Mouse (Mus musculus) embryonic facial prominence, embryonic 10.5 days (tissue): Measurements from ENCODE around the gene Vps8. TPM values are rescaled to one million over a fixed set of nuclear protein-coding genes. Genes with fewer than 3 reads are reported as not detected.

Experiments used
- DNase-seq: peaks from one replicate; pipeline ENCODE4 v3.0.0-alpha.2; 2017; ENCODE audit warnings: low spot score
- H3K27ac ChIP-seq: fragments of 300-500 bp; sonication (generic); replicated peaks from 2 replicates; pipeline ENCODE4 v1.5.1; 2016; ENCODE audit warnings: mild to moderate bottlenecking
- H3K27me3 ChIP-seq: fragments of 300-500 bp; sonication (generic); replicated peaks from 2 replicates; pipeline ENCODE4 v1.6.1; 2016; ENCODE audit warnings: low read depth, mild to moderate bottlenecking; ENCODE audit not compliant: poor library complexity, severe bottlenecking
- H3K36me3 ChIP-seq: fragments of 300-500 bp; sonication (generic); replicated peaks from 2 replicates; pipeline ENCODE4 v1.6.1; 2016; ENCODE audit warnings: mild to moderate bottlenecking, moderate library complexity
- H3K4me1 ChIP-seq: fragments of 300-500 bp; sonication (generic); 2 replicates; pipeline ENCODE4 v1.6.1; 2016
- H3K4me3 ChIP-seq: fragments of 300-500 bp; sonication (generic); 2 replicates; pipeline ENCODE4 v1.5.1; 2016; ENCODE audit warnings: mild to moderate bottlenecking, moderate library complexity
- H3K9me3 ChIP-seq: fragments of 300-500 bp; sonication (generic); 2 replicates; pipeline ENCODE4 v1.6.1; 2016; ENCODE audit warnings: mild to moderate bottlenecking
- WGBS: fragments of 180-500 bp; shearing (Covaris S2); methylation state at CpG from one replicate; pipeline ENCODE4 v1.1.7; 2016; 5-methylcytosine and 5-hydroxymethylcytosine counted together
- polyA plus RNA-seq: library from polyadenylated mRNA; unstranded; fragments of >200 nt; fragmentation: Nextera tagmentation; extraction: Ambion mirVana; gene quantifications from 2 replicates; pipeline ENCODE4 v1.2.1, GENCODE M21; 2016

Gene Vps8
- polyA plus RNA-seq, 1 experiment from 2014 or later: 16.6 TPM

- WGBS: 52% methylated on average over 3 of the region's 3 CpGs
- Histone ChIP-seq H3K27ac (no peak overlapping the region), H3K4me3 (no peak overlapping the region), H3K27me3 (no peaks in the 10 kb centered on the region), H3K9me3 (no peaks in the 10 kb centered on the region), H3K4me1 (no peaks in the 10 kb centered on the region), H3K36me3 (no peaks in the 10 kb centered on the region)
- DNase-seq: no peak
These were observed 114.4 kb downstream of the Vps8 start for GRCm38 (mm10) chr16:21537312-21537711.

- Histone ChIP-seq H3K27ac (no peak overlapping the region), H3K36me3 (no peaks in the 10 kb centered on the region), H3K4me3 (no peak overlapping the region), H3K4me1 (no peaks in the 10 kb centered on the region), H3K9me3 (no peaks in the 10 kb centered on the region), H3K27me3 (no peaks in the 10 kb centered on the region)
- DNase-seq: no peak
- WGBS: 46% methylated on average over 2 of the region's 2 CpGs
These were observed 116.0 kb downstream of the Vps8 start for GRCm38 (mm10) chr16:21538889-21539288.

- Histone ChIP-seq H3K27ac (no peak overlapping the region), H3K9me3 (no peaks in the 10 kb centered on the region), H3K36me3 (no peaks in the 10 kb centered on the region), H3K4me3 (no peak overlapping the region), H3K27me3 (no peaks in the 10 kb centered on the region), H3K4me1 (no peaks in the 10 kb centered on the region)
- 71% methylated on average over 1 of the region's 1 CpGs for WGBS
- no peak for DNase-seq
These were observed 119.6 kb downstream of the Vps8 start for GRCm38 (mm10) chr16:21542559-21542958.

- Histone ChIP-seq H3K9me3 (no peaks in the 10 kb centered on the region), H3K4me3 (no peak overlapping the region), H3K4me1 (no peaks in the 10 kb centered on the region), H3K27ac (no peak overlapping the region), H3K27me3 (no peaks in the 10 kb centered on the region), H3K36me3 (no peaks in the 10 kb centered on the region)
- DNase-seq: no peak
- WGBS: 80% methylated on average over 5 of the region's 5 CpGs
These were observed 124.5 kb downstream of the Vps8 start for GRCm38 (mm10) chr16:21547446-21547845.

- no peaks in the 10 kb centered on the region for H3K27me3 ChIP-seq
- no peak for DNase-seq
- no peak overlapping the region for H3K4me3 ChIP-seq
- H3K9me3 ChIP-seq: no peaks in the 10 kb centered on the region
- no peaks in the 10 kb centered on the region for H3K4me1 ChIP-seq
- H3K27ac ChIP-seq: no peak overlapping the region
- WGBS: 77% methylated on average over 4 of the region's 4 CpGs
- H3K36me3 ChIP-seq: no peaks in the 10 kb centered on the region
These were observed 126.8 kb downstream of the Vps8 start for GRCm38 (mm10) chr16:21549751-21550150.

GRCm38 (mm10) chr16:21550453-21550852 is 127.5 kb downstream of the Vps8 start:
- WGBS: 77% methylated on average over 7 of the region's 7 CpGs
- no peak for DNase-seq
- Histone ChIP-seq H3K4me3 (no peak overlapping the region), H3K27me3 (no peaks in the 10 kb centered on the region), H3K27ac (no peak overlapping the region), H3K9me3 (no peaks in the 10 kb centered on the region), H3K36me3 (no peaks in the 10 kb centered on the region), H3K4me1 (no peaks in the 10 kb centered on the region)

GRCm38 (mm10) chr16:21553506-21553905 is 130.6 kb downstream of the Vps8 start:
- no peak overlapping the region for H3K4me3 ChIP-seq
- H3K27me3 ChIP-seq: no peaks in the 10 kb centered on the region
- 0 out of 2 replicates have a peak, but pooled peaks cover 3% of the 10 kb centered on the region for H3K36me3 ChIP-seq
- no peak for DNase-seq
- no peak overlapping the region for H3K27ac ChIP-seq
- no peaks in the 10 kb centered on the region for H3K9me3 ChIP-seq
- H3K4me1 ChIP-seq: no peaks in the 10 kb centered on the region
- WGBS: 82% methylated on average over 3 of the region's 3 CpGs

- Histone ChIP-seq H3K4me3 (no peak overlapping the region), H3K27me3 (no peaks in the 10 kb centered on the region), H3K36me3 (peaks cover 5% of the 10 kb centered on the region), H3K27ac (no peak overlapping the region; the same call in 1 of the 2 replicates), H3K9me3 (no peaks in the 10 kb centered on the region), H3K4me1 (peaks cover 28% of the 10 kb centered on the region)
- 71% methylated on average over 3 of the region's 3 CpGs for WGBS
- peak; percentile 35 for DNase-seq
These were observed 139.8 kb downstream of the Vps8 start for GRCm38 (mm10) chr16:21562625-21563300.

GRCm38 (mm10) chr16:21563322-21563721 is 140.4 kb downstream of the Vps8 start:
- Histone ChIP-seq H3K4me1 (peaks cover 28% of the 10 kb centered on the region), H3K9me3 (no peaks in the 10 kb centered on the region), H3K36me3 (peaks cover 5% of the 10 kb centered on the region), H3K4me3 (no peak overlapping the region), H3K27ac (no peak overlapping the region; the same call in 1 of the 2 replicates), H3K27me3 (no peaks in the 10 kb centered on the region)
- DNase-seq: no peak
- 67% methylated on average over 6 of the region's 6 CpGs for WGBS

GRCm38 (mm10) chr16:21567093-21567492 is 144.2 kb downstream of the Vps8 start:
- H3K4me1 ChIP-seq: peaks cover 17% of the 10 kb centered on the region
- no peaks in the 10 kb centered on the region for H3K36me3 ChIP-seq
- H3K27me3 ChIP-seq: no peaks in the 10 kb centered on the region
- 96% methylated on average over 5 of the region's 5 CpGs for WGBS
- no peak overlapping the region for H3K27ac ChIP-seq
- H3K4me3 ChIP-seq: no peak overlapping the region
- DNase-seq: no peak
- H3K9me3 ChIP-seq: no peaks in the 10 kb centered on the region

- Histone ChIP-seq H3K27ac (no peak overlapping the region; the same call in 1 of the 2 replicates), H3K9me3 (no peaks in the 10 kb centered on the region), H3K4me3 (no peak overlapping the region), H3K4me1 (no peaks in the 10 kb centered on the region), H3K36me3 (no peaks in the 10 kb centered on the region), H3K27me3 (no peaks in the 10 kb centered on the region)
- no peak for DNase-seq
- WGBS: 85% methylated on average over 7 of the region's 7 CpGs
These were observed 147.0 kb downstream of the Vps8 start for GRCm38 (mm10) chr16:21569952-21570351.

- DNase-seq: no peak
- 86% methylated on average over 5 of the region's 5 CpGs for WGBS
- Histone ChIP-seq H3K4me3 (no peak overlapping the region), H3K36me3 (no peaks in the 10 kb centered on the region), H3K27me3 (no peaks in the 10 kb centered on the region), H3K27ac (no peak overlapping the region), H3K4me1 (peaks cover 3% of the 10 kb centered on the region), H3K9me3 (no peaks in the 10 kb centered on the region)
These were observed 147.9 kb downstream of the Vps8 start for GRCm38 (mm10) chr16:21570786-21571185.

GRCm38 (mm10) chr16:21576000-21576420 is 153.1 kb downstream of the Vps8 start:
- Histone ChIP-seq H3K27me3 (no peaks in the 10 kb centered on the region), H3K36me3 (no peaks in the 10 kb centered on the region), H3K9me3 (no peaks in the 10 kb centered on the region), H3K4me3 (no peak overlapping the region), H3K4me1 (peaks cover 15% of the 10 kb centered on the region), H3K27ac (peak overlapping the region; percentile 67)
- DNase-seq: peak; percentile 44
- 53% methylated on average over 10 of the region's 10 CpGs for WGBS
